23 mouse cellular contexts compared by ENCODE assay signal in genomic region chr14:29429788-29430187, GRCm38 (mm10).
"Had no signal": no experiment of that assay in that cellular context is flagged by ENCODE, and none has a peak within 500 bp of the region (broad histone marks: within the 10 kb centered on the region; RNA-seq: fewer than 3 reads in every experiment).

No protein-coding gene starts in this region.

- DNase-seq: gastrocnemius, postnatal 14 days; gastrocnemius, postnatal 36 days; heart, adult 18-20 months; heart, postnatal 10 days; heart, postnatal 36 days; kidney, adult 11 months; kidney, postnatal 14 days; layer of hippocampus, adult 9-11 months; layer of hippocampus, postnatal 36 days; liver; liver, embryonic 13.5 days had no signal

- H3K4me3 ChIP-seq: heart, embryonic 10.5 days; heart, embryonic 12.5 days; hindbrain, embryonic 13.5 days; hindbrain, embryonic 15.5 days; kidney, embryonic 15.5 days; limb, embryonic 10.5 days; limb, embryonic 12.5 days; liver, embryonic 13.5 days; liver, embryonic 15.5 days had no signal

- H3K9me3 ChIP-seq: heart, embryonic 10.5 days; heart, embryonic 12.5 days; hindbrain, embryonic 13.5 days; hindbrain, embryonic 15.5 days; kidney, embryonic 15.5 days; limb, embryonic 10.5 days; limb, embryonic 12.5 days; liver, embryonic 13.5 days; liver, embryonic 15.5 days had no signal

- H3K4me2 ChIP-seq: heart, embryonic 12.5 days; hindbrain, embryonic 13.5 days; hindbrain, embryonic 15.5 days; kidney, embryonic 15.5 days; limb, embryonic 12.5 days; liver, embryonic 11.5 days; liver, embryonic 13.5 days; liver, embryonic 15.5 days had no signal

- ATAC-seq: hindbrain, postnatal 0 days; intestine, embryonic 16.5 days had no signal

- H3K9ac ChIP-seq: heart, embryonic 12.5 days; hindbrain, embryonic 13.5 days; hindbrain, embryonic 15.5 days; kidney, embryonic 15.5 days; limb, embryonic 12.5 days; liver, embryonic 13.5 days; liver, embryonic 15.5 days had no signal

- H3K4me1 ChIP-seq: heart, embryonic 10.5 days; heart, embryonic 12.5 days; hindbrain, embryonic 15.5 days; kidney, embryonic 15.5 days; limb, embryonic 10.5 days; limb, embryonic 12.5 days; liver, embryonic 13.5 days; liver, embryonic 15.5 days had no signal

- H3K27ac ChIP-seq: heart, embryonic 10.5 days; hindbrain, embryonic 13.5 days; hindbrain, embryonic 15.5 days; hindbrain, postnatal 0 days; kidney, embryonic 15.5 days; kidney, postnatal 0 days; limb, embryonic 10.5 days; limb, embryonic 12.5 days; liver, embryonic 13.5 days; liver, embryonic 15.5 days had no signal

- H3K36me3 ChIP-seq: heart, embryonic 10.5 days; heart, embryonic 12.5 days; hindbrain, embryonic 13.5 days; hindbrain, embryonic 15.5 days; kidney, embryonic 15.5 days; limb, embryonic 10.5 days; limb, embryonic 12.5 days; liver, embryonic 13.5 days; liver, embryonic 15.5 days had no signal

- H3K27me3 ChIP-seq: heart, embryonic 12.5 days; hindbrain, embryonic 15.5 days; kidney, embryonic 15.5 days; limb, embryonic 12.5 days; liver, embryonic 13.5 days; liver, embryonic 15.5 days had no signal
